Mouse (Mus musculus): ENCODE measurements around the gene Olfr10.
"Not testable (repeated sequence)": the region's sequence is repeated elsewhere in the genome, so short reads cannot be mapped to it uniquely, and the experiment has no call there.

The Olfr10 gene

DNA sequence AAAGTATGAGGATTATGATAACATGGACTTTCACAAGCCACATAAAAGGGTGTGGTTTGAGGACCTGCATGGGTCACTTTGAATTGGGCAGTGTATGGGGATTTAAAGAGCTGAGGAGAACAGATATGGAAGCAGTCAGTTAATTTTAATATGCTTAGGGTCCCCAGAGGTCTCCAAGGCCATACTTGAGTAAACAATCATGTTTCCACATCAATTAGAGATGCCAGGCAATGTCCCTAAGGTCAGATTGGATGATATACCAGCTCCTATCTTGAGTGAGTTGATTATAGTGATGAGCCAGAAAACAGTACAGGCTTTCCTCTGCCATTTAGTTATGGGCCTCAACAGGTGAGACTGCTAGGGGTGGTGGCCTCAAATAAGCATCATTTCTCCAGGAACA is at the start of gene Olfr10:
Gene Olfr10 (plus strand): TSS at position 301 of the 400 bp plus-strand sequence.
- no peak for DNase-seq (ENCODE audit: low spot score)

GRCm38 (mm10) chr11:49259296-49259695 is 45.2 kb upstream of the Olfr10 start:
- no peak for DNase-seq (ENCODE audit: low spot score)

DNA sequence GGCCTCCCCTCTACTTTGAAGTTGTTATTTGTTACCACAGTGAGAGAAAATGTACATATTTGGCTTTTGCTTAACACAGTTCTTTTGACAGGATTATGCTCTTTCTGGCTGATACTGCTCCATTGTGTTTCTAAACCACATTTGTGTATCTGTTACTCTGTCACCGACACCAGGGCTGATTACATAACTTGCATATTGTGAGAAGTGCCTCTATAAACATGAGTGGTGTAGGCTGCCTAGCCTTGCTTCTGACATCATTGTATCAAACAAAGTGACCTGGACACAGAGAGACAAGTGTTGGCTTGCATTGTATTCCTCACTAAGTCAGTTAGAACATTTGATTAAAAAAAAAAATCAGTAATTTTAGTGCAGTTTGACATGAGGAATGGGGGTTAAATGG is 44.7 kb upstream of the Olfr10 start:
- no peak for DNase-seq (ENCODE audit: low spot score)

DNA sequence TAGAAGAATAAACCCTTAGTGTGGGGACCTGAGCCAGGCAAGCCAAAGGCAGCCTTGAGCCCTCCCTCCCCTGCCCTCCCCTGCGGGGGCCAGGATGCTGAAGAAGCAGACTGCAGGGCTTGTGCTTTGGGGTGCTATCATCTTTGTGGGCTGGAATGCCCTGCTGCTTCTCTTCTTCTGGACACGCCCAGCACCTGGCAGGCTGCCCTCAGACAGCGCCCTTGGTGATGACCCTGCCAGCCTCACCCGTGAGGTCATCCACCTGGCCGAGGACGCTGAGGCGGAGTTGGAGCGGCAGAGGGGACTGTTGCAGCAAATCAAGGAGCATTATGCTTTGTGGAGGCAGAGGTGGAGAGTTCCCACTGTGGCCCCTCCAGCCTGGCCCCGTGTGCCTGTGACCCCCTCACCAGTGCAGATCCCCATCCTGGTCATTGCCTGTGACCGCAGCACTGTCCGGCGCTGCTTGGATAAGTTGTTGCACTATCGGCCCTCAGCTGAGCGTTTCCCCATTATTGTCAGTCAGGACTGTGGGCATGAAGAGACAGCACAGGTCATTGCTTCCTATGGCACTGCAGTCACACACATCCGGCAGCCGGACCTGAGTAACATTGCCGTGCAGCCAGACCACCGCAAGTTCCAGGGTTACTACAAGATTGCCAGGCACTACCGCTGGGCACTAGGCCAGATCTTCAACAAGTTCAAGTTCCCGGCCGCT is 43.8 kb upstream of the Olfr10 start:
- DNase-seq (ENCODE audit: low spot score) = no peak

- DNase-seq (ENCODE audit: low spot score) = no peak
Measured at GRCm38 (mm10) chr11:49261313-49261855, 43.2 kb upstream of the Olfr10 start.

GRCm38 (mm10) chr11:49262286-49262685 is 42.3 kb upstream of the Olfr10 start:
- no peak for DNase-seq (ENCODE audit: low spot score)

DNA sequence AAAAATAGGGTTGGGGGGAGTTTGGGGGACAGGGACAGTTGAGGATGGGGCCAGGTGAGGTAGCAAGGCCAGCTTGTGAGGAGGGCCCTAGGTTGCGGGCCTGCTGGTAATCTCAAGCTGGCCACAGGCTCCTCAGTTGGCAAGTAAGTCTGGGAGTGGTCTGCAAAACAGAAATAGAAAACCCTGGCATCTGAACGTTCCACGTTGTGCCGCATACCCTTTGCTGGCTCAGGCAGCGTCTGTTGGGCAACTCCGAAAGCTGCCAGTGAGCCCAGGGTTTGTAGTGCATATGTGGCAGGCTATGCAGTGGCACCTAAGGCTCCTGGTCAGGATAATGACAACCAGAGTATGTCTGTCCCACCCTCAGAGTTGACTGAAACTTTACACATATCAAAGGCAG is 41.4 kb upstream of the Olfr10 start:
- no peak for DNase-seq (ENCODE audit: low spot score)

- DNase-seq (ENCODE audit: low spot score) = no peak
Measured at GRCm38 (mm10) chr11:49264081-49264480, 40.5 kb upstream of the Olfr10 start.

GRCm38 (mm10) chr11:49264622-49265021 is 39.9 kb upstream of the Olfr10 start:
- no peak for DNase-seq (ENCODE audit: low spot score)

- no peak for DNase-seq (ENCODE audit: low spot score)
Measured at GRCm38 (mm10) chr11:49265101-49265500, 39.4 kb upstream of the Olfr10 start.

DNA sequence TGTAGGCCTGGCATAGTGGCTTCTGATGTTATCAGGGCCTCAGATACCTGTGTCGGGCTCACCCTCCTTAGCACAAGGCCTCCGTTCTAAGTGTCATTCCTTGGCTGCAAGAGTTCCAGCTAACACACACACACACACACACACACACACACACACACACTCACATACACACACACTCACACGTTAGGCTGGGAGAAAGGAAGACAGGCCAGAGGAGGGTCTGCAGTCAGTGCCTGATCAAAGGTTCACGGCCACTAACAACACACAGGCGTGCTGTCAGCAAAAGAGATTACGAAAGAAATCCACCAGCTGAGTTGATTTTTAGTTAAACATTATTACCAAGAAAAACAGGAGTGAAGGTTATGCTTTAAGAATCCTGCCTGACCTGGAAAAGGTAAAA is 37.9 kb upstream of the Olfr10 start:
- no peak for DNase-seq (ENCODE audit: low spot score)

DNA sequence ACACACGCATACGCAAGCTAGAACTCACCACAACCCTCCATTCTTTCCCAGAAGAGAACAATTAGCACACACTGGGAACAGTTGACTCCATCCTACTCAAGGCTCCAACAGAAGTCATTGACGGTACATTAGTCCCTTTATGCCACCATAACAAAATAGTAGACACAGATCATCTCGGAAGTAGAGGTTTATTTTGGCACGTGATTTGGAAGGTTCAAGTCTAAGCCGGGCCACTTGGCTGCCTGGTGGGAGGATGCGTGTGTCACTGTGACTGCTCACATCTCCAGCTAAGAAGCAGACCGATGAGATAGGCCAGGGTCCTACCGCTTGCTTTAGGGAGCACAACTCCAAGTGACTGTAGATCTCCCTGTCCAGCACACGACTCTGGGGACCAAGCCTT is 37.2 kb upstream of the Olfr10 start:
- DNase-seq (ENCODE audit: low spot score) = no peak

- DNase-seq (ENCODE audit: low spot score) = no peak
Measured at GRCm38 (mm10) chr11:49267970-49268579, 36.5 kb upstream of the Olfr10 start.

DNA sequence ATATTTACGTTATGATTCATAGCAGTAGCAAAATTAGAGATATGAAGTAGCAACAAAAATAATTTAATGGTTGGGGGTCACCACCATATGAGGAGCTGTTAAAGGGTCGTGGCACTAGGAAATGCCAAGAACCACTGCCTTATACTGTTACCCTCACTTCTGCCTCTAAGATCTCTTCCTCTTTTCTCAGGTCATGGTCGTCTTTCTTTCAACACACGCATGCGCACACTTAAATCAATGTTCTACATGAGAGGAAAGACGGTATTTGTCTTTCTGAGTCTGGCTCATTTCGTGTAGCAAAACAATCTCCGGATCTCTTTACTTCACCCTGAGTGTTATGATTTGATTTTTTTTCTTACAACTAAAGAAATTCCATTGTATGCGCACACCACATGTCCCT is 34.8 kb upstream of the Olfr10 start:
- DNase-seq (ENCODE audit: low spot score) = no peak

DNA sequence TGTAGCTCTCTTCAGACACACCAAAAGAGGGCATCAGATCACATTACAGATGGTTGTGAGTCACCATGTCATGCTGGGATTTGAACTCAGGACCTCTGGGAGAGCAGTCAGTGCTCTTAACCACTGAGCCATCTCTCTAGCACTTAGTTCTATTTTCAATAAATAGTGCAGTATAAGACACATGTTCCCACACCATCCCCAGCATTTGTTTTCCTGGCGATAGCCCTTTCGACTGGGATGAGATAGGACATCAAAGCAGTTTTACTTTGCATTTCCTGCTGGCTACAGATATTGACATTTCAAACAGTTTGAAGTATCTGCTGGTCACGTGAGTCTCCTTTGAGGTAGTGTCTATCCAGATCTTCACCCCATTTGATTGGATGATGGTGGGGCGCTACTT is 34.2 kb upstream of the Olfr10 start:
- no peak for DNase-seq (ENCODE audit: low spot score)

DNA sequence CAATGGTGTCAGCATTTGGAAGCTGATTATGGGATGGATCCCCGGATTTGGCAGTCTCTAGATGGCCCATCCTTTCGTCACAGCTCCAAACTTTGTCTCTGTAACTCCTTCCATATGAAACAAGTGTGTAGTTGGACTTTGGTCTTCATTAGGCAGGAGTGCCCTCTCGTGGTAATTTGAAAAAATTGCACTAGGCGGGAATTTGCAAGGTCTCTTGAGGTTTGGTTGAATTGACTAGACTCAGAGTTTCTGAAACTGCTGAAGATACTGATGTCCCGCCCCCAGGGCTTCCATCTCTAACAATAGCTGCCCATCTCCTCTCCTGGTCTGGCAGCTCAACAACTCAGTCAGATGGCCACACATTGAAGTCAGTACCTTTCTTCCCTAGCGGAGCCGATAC is 33.2 kb upstream of the Olfr10 start:
- no peak for DNase-seq (ENCODE audit: low spot score)

DNA sequence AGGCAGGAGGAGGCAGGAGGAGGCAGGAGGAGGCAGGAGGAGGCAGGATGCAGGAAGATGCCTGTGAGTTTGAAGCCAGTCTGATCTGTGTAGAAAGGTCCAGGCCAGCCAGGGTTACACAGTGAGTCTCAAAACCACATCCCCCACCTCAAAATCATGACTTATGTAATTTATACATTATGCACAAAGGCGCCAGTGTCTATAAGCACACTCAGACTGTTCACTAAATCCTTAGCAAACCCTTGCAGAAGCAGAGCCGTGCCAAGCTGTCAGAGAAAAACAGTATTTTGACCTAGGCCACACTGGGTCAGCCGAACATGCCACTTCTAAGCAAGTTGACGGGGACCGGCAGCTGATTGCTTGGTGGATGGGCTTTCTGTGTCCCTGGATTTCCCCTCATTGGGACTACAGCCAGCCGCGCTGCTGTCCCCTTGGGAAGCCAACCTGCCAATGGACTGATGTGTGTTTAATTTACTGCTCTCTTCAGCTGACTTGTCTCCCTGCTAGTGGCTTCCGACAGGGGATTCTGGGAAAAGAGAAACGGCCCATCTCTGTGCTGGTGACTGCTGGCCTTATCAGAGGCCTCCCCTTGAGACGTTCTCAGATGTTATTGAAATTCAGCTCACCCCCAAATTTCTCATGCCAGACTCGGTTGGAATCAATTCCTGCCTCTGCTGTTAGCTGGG is 30.6 kb upstream of the Olfr10 start:
- DNase-seq (ENCODE audit: low spot score) = no peak

- no peak for DNase-seq (ENCODE audit: low spot score)
Measured at GRCm38 (mm10) chr11:49278222-49278621, 26.3 kb upstream of the Olfr10 start, which contains the start of gene Olfr1393. TSS of gene Olfr1393 (plus strand) at chr11:49278304.

- not testable (repeated sequence) for DNase-seq (ENCODE audit: low spot score)
Measured at GRCm38 (mm10) chr11:49284982-49285381, 19.6 kb upstream of the Olfr10 start, which contains the start of gene Olfr1392. TSS of gene Olfr1392 (plus strand) at chr11:49285282.

DNA sequence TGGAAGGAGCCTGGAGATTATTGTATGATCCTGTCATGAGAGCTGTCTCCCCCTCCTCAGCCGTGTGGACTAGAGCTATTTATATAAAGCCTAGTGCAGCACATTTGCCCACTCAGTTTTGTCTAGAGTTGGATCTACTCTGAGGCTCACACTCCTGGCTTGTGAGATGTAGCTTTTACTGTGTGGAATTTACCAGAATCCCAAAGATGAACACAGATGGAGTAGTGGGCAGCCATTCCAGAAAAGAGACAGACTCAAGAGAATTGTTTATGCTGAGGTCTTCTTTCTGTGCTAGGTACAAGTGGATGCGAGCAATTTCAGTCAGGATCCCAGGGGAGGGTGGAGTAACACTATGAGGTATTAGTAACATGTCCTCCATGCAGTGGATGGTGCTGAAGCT is 17.3 kb upstream of the Olfr10 start:
- DNase-seq (ENCODE audit: low spot score) = no peak

DNA sequence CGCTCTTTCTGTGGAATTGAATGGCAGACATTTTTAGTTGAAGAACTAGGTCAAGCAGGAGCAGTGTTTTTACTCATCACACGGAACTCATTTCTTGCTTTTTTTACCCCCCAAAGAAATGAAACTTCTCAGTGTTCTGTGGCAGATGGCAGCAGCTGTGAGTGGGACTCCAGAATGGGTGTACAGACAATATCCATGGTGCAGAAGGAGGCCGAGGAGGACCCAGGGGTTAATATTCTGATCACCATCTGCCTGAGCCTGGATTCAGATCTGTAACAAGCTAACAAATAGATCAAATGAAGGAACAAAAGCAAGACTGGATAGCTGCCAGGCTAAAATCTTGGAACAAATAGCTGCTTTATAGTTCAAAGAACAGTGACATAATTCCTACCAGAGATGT is 11.8 kb upstream of the Olfr10 start:
- no peak for DNase-seq (ENCODE audit: low spot score)

DNA sequence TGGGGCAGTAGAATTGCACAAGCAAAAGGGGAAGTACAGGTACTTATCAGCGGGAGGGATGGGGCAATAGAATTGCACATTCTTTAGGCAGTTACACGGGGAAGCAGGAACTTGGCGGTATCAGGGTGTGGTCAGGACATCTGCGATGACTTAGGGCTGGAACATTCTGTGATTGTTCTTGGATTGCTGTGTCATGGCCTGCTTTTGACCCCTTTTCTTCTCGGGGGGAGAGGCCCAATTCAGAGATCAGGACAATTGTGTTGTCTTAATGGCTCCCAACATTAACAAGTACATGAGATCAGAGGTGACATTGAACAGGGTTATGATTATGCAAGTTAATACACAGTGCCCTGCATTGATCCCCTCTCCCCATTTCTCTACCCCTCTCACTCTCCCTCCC is 4.0 kb downstream of the Olfr10 start:
- DNase-seq (ENCODE audit: low spot score) = not testable (repeated sequence)

DNA sequence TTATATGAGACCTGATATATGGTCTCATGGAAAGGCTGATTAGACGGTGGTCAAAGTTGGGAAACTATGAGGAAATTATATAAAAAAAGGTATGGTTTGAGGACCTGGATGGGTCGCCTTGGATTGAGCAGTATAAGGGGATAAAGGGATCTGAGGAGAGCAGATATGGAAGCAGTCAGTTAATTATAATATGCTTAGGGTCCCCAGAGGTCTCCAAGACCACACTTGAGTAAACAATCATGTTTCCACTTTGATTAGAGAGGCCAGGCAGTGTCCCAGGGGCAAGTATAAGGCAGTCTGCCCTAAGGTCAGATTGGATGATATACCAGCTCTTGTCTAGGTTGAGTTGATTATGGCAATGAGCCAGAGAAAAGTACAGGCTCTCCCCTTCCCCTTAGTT is 17.9 kb downstream of the Olfr10 start, which contains the start of gene Olfr1391:
Gene Olfr1391 (plus strand): TSS at position 301 of the 400 bp plus-strand sequence.
- DNase-seq (ENCODE audit: low spot score) = no peak

Measured in urinary bladder, postnatal 14 days (tissue).